Mouse (Mus musculus): ENCODE data around the gene Plekhh3. TPM values are rescaled to one million over a fixed set of nuclear protein-coding genes. Genes with fewer than 3 reads are reported as not detected.

Plekhh3 gene
- polyA plus RNA-seq, 1 experiment from 2014 or later = 19.2 TPM

GRCm38 (mm10) chr11:101194643-101195042 lies 23.5 kb upstream of the Plekhh3 start:
- Histone ChIP-seq H3K9me3 (ENCODE audit: low read length) (no peaks in the 10 kb centered on the region), H3K9ac (replicated peaks; ENCODE audit: low read length) (no peak overlapping the region), H3K27ac (ENCODE audit: low read length) (no peak overlapping the region), H3K4me2 (replicated peaks; ENCODE audit: low read depth, low read length) (no peak overlapping the region), H3K36me3 (ENCODE audit: insufficient read depth, low read length) (peaks cover 54% of the 10 kb centered on the region), H3K27me3 (ENCODE audit: insufficient read depth, low read length) (no peaks in the 10 kb centered on the region), H3K4me3 (ENCODE audit: low read length) (no peak overlapping the region), H3K4me1 (ENCODE audit: insufficient read depth, low read length) (peaks cover 25% of the 10 kb centered on the region)
- 79% methylated on average over 6 of the region's 6 CpGs for WGBS
- ATAC-seq (ENCODE audit: low FRiP score, low TSS enrichment) = no peak

GRCm38 (mm10) chr11:101194137-101194536 lies 23.0 kb upstream of the Plekhh3 start:
- Histone ChIP-seq H3K4me3 (ENCODE audit: low read length) (no peak overlapping the region), H3K27ac (ENCODE audit: low read length) (no peak overlapping the region), H3K4me2 (replicated peaks; ENCODE audit: low read depth, low read length) (no peak overlapping the region), H3K4me1 (ENCODE audit: insufficient read depth, low read length) (peaks cover 30% of the 10 kb centered on the region), H3K9ac (replicated peaks; ENCODE audit: low read length) (no peak overlapping the region), H3K9me3 (ENCODE audit: low read length) (no peaks in the 10 kb centered on the region), H3K36me3 (ENCODE audit: insufficient read depth, low read length) (peaks cover 49% of the 10 kb centered on the region), H3K27me3 (ENCODE audit: insufficient read depth, low read length) (no peaks in the 10 kb centered on the region)
- ATAC-seq (ENCODE audit: low FRiP score, low TSS enrichment) = no peak
- WGBS = 67% methylated on average over 5 of the region's 5 CpGs

GRCm38 (mm10) chr11:101193076-101193475 lies 21.9 kb upstream of the Plekhh3 start:
- Histone ChIP-seq H3K9ac (replicated peaks; ENCODE audit: low read length) (no peak overlapping the region), H3K36me3 (ENCODE audit: insufficient read depth, low read length) (peaks cover 40% of the 10 kb centered on the region)
- WGBS = 94% methylated on average over 7 of the region's 7 CpGs

GRCm38 (mm10) chr11:101192646-101193045 lies 21.5 kb upstream of the Plekhh3 start:
- no peak overlapping the region for H3K27ac ChIP-seq (ENCODE audit: low read length)
- H3K36me3 ChIP-seq (ENCODE audit: insufficient read depth, low read length) = peaks cover 36% of the 10 kb centered on the region
- peaks cover 41% of the 10 kb centered on the region for H3K4me1 ChIP-seq (ENCODE audit: insufficient read depth, low read length)
- WGBS = 93% methylated on average over 6 of the region's 6 CpGs
- ATAC-seq (ENCODE audit: low FRiP score, low TSS enrichment) = no peak
- H3K9me3 ChIP-seq (ENCODE audit: low read length) = no peaks in the 10 kb centered on the region
- H3K4me3 ChIP-seq (ENCODE audit: low read length) = no peak overlapping the region
- H3K9ac ChIP-seq (replicated peaks; ENCODE audit: low read length) = no peak overlapping the region
- H3K27me3 ChIP-seq (ENCODE audit: insufficient read depth, low read length) = no peaks in the 10 kb centered on the region
- H3K4me2 ChIP-seq (replicated peaks; ENCODE audit: low read depth, low read length) = no peak overlapping the region

More at GRCm38 (mm10) chr11:101193076-101193475, 21.9 kb upstream of the Plekhh3 start:
- Histone ChIP-seq H3K4me1 (ENCODE audit: insufficient read depth, low read length) (peaks cover 41% of the 10 kb centered on the region), H3K4me2 (replicated peaks; ENCODE audit: low read depth, low read length) (no peak overlapping the region), H3K9me3 (ENCODE audit: low read length) (no peaks in the 10 kb centered on the region), H3K4me3 (ENCODE audit: low read length) (no peak overlapping the region), H3K27me3 (ENCODE audit: insufficient read depth, low read length) (no peaks in the 10 kb centered on the region), H3K27ac (ENCODE audit: low read length) (no peak overlapping the region)
- no peak for ATAC-seq (ENCODE audit: low FRiP score, low TSS enrichment)

GRCm38 (mm10) chr11:101191919-101192470 lies 20.8 kb upstream of the Plekhh3 start:
- ATAC-seq (ENCODE audit: low FRiP score, low TSS enrichment) = no peak
- H3K27ac ChIP-seq (ENCODE audit: low read length) = peak overlapping the region; percentile 47; the same call in 1 of the 2 replicates
- H3K4me1 ChIP-seq (ENCODE audit: insufficient read depth, low read length) = peaks cover 41% of the 10 kb centered on the region
- H3K4me2 ChIP-seq (replicated peaks; ENCODE audit: low read depth, low read length) = no peak overlapping the region
- WGBS = 83% methylated on average over 4 of the region's 4 CpGs
- H3K9ac ChIP-seq (replicated peaks; ENCODE audit: low read length) = no peak overlapping the region
- no peaks in the 10 kb centered on the region for H3K9me3 ChIP-seq (ENCODE audit: low read length)
- H3K36me3 ChIP-seq (ENCODE audit: insufficient read depth, low read length) = peaks cover 32% of the 10 kb centered on the region
- H3K4me3 ChIP-seq (ENCODE audit: low read length) = no peak overlapping the region
- no peaks in the 10 kb centered on the region for H3K27me3 ChIP-seq (ENCODE audit: insufficient read depth, low read length)

- 46% methylated on average over 17 of the region's 17 CpGs for WGBS
- no peak overlapping the region for H3K4me3 ChIP-seq (ENCODE audit: low read length)
Measured at GRCm38 (mm10) chr11:101190913-101191907, 20.1 kb upstream of the Plekhh3 start.

GRCm38 (mm10) chr11:101190181-101190912 lies 19.2 kb upstream of the Plekhh3 start:
- H3K4me2 ChIP-seq (replicated peaks; ENCODE audit: low read depth, low read length) = no peak overlapping the region
- 32% methylated on average over 8 of the region's 8 CpGs for WGBS
- H3K9me3 ChIP-seq (ENCODE audit: low read length) = no peaks in the 10 kb centered on the region
- peak; percentile 36; the same call in 1 of the 2 replicates for ATAC-seq (ENCODE audit: low FRiP score, low TSS enrichment)
- H3K27me3 ChIP-seq (ENCODE audit: insufficient read depth, low read length) = no peaks in the 10 kb centered on the region
- H3K4me3 ChIP-seq (ENCODE audit: low read length) = no peak overlapping the region
- H3K27ac ChIP-seq (ENCODE audit: low read length) = peak overlapping the region; percentile 94
- H3K4me1 ChIP-seq (ENCODE audit: insufficient read depth, low read length) = peaks cover 41% of the 10 kb centered on the region
- peaks cover 25% of the 10 kb centered on the region for H3K36me3 ChIP-seq (ENCODE audit: insufficient read depth, low read length)
- 0 out of 2 replicates have a peak overlapping the region, but pooled peaks have one; percentile 12 for H3K9ac ChIP-seq (replicated peaks; ENCODE audit: low read length)

More at GRCm38 (mm10) chr11:101190913-101191907, 20.1 kb upstream of the Plekhh3 start:
- H3K4me2 ChIP-seq (replicated peaks; ENCODE audit: low read depth, low read length) = no peak overlapping the region
- ATAC-seq (ENCODE audit: low FRiP score, low TSS enrichment) = no peak
- H3K9me3 ChIP-seq (ENCODE audit: low read length) = no peaks in the 10 kb centered on the region
- H3K9ac ChIP-seq (replicated peaks; ENCODE audit: low read length) = 0 out of 2 replicates have a peak overlapping the region, but pooled peaks have one; percentile 12
- peaks cover 41% of the 10 kb centered on the region for H3K4me1 ChIP-seq (ENCODE audit: insufficient read depth, low read length)
- H3K36me3 ChIP-seq (ENCODE audit: insufficient read depth, low read length) = peaks cover 31% of the 10 kb centered on the region
- H3K27me3 ChIP-seq (ENCODE audit: insufficient read depth, low read length) = no peaks in the 10 kb centered on the region
- H3K27ac ChIP-seq (ENCODE audit: low read length) = peak overlapping the region; percentile 94

GRCm38 (mm10) chr11:101189495-101190180 lies 18.5 kb upstream of the Plekhh3 start:
- WGBS = 14% methylated on average over 6 of the region's 6 CpGs
- H3K36me3 ChIP-seq (ENCODE audit: insufficient read depth, low read length) = peaks cover 25% of the 10 kb centered on the region
- H3K27ac ChIP-seq (ENCODE audit: low read length) = peak overlapping the region; percentile 94
- no peak overlapping the region for H3K4me3 ChIP-seq (ENCODE audit: low read length)
- no peaks in the 10 kb centered on the region for H3K9me3 ChIP-seq (ENCODE audit: low read length)
- peaks cover 41% of the 10 kb centered on the region for H3K4me1 ChIP-seq (ENCODE audit: insufficient read depth, low read length)
- peak overlapping the region; percentile 38 for H3K4me2 ChIP-seq (replicated peaks; ENCODE audit: low read depth, low read length)
- H3K9ac ChIP-seq (replicated peaks; ENCODE audit: low read length) = peak overlapping the region; percentile 18
- no peaks in the 10 kb centered on the region for H3K27me3 ChIP-seq (ENCODE audit: insufficient read depth, low read length)
- peak; percentile 89 for ATAC-seq (ENCODE audit: low FRiP score, low TSS enrichment)

Measured in kidney, embryonic 16.5 days (tissue).